Comparison of ENCODE assay signal across 10 mouse cellular contexts in the genomic region with DNA sequence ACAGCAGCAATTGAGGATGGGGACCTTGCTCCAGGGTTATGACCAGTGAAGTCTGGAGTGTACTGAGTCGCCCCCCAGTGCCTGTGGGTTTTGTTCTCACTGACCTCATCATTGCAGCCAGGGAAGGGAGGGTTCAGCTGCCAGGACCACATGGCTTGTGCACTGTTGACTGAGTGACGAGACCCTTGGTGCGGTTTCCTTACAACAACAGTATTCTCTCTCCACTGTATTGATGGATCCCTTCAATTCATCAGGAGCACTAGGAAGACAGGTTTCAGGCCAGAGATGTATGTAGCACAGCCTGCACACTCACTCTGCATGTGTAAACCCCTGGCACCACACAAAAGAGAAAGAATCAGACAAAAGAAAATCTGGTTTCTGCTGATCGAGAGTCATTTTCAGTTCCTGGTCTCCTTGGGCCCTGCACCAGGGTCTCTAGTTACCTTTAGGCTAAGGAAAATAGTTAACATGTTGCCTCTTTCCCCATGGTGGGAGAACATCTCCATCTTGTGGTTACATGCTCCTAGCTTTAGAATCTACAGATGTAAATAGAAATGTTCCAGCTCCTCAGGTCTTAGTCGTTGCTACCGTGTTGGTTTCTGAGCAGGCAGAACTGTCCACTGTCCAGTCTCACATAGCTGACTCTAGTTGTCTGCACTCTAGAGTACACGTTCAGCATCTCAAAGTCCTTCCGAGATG.
DNase-seq lines count a peak whose midpoint lies in the region; ATAC-seq and TF ChIP-seq lines count a peak whose summit lies in the region.
"Had no signal": no experiment of that assay in that cellular context is flagged by ENCODE, and none has a peak within 500 bp of the region (broad histone marks: within the 10 kb centered on the region; RNA-seq: fewer than 3 reads in every experiment).

No protein-coding gene starts in this region.

- no peak overlapping the region for H3K4me3 ChIP-seq in kidney, embryonic 15.5 days (replicated peaks)
- H3K4me3 ChIP-seq in midbrain, postnatal 0 days (ENCODE audit: low read depth, low read length), result no peak overlapping the region
- no peak overlapping the region for H3K4me3 ChIP-seq in midbrain, embryonic 13.5 days (replicated peaks)

- no peaks in the 10 kb centered on the region for H3K27me3 ChIP-seq in kidney, embryonic 15.5 days
- H3K27me3 ChIP-seq in midbrain, postnatal 0 days (ENCODE audit: insufficient read depth, low read length), result no peaks in the 10 kb centered on the region
- no peaks in the 10 kb centered on the region for H3K27me3 ChIP-seq in midbrain, embryonic 13.5 days

- H3K4me2 ChIP-seq in kidney, embryonic 15.5 days, result no peak overlapping the region
- no peak overlapping the region for H3K4me2 ChIP-seq in midbrain, postnatal 0 days (ENCODE audit: low read depth, low read length, poor library complexity, severe bottlenecking)
- H3K4me2 ChIP-seq in midbrain, embryonic 13.5 days (replicated peaks), result no peak overlapping the region

- 0 out of 2 replicates have a peak overlapping the region, but pooled peaks have one; percentile 29 for H3K27ac ChIP-seq in kidney, embryonic 15.5 days
- no peak overlapping the region for H3K27ac ChIP-seq in midbrain, postnatal 0 days (ENCODE audit: low read depth, low read length)
- H3K27ac ChIP-seq in midbrain, embryonic 13.5 days, result no peak overlapping the region

- ATAC-seq in frontal cortex, adult (ENCODE audit: low TSS enrichment), result 0 out of 2 replicates have a peak, but pooled peaks have one; percentile 20
- peak; percentile 30; the same call in 1 of the 2 replicates for ATAC-seq in kidney, embryonic 15.5 days (replicated peaks; ENCODE audit: low FRiP score)
- no peak for ATAC-seq in midbrain, postnatal 0 days (ENCODE audit: low FRiP score)
- ATAC-seq in midbrain, embryonic 13.5 days, result no peak

- no peaks in the 10 kb centered on the region for H3K36me3 ChIP-seq in kidney, embryonic 15.5 days
- H3K36me3 ChIP-seq in midbrain, postnatal 0 days (ENCODE audit: insufficient read depth, low read length), result no peaks in the 10 kb centered on the region
- no peaks in the 10 kb centered on the region for H3K36me3 ChIP-seq in midbrain, embryonic 13.5 days

- peaks cover 24% of the 10 kb centered on the region for H3K4me1 ChIP-seq in kidney, embryonic 15.5 days
- H3K4me1 ChIP-seq in midbrain, postnatal 0 days (ENCODE audit: insufficient read depth, low read length), result no peaks in the 10 kb centered on the region
- no peaks in the 10 kb centered on the region for H3K4me1 ChIP-seq in midbrain, embryonic 13.5 days (replicated peaks)

- TF ChIP-seq CTCF in midbrain, postnatal 0 days (IDR thresholded peaks at IDR 0.05), result peak; percentile 59

- 63% methylated on average over 8 of the region's 8 CpGs for WGBS in kidney, embryonic 15.5 days
- WGBS in midbrain, postnatal 0 days, result 70% methylated on average over 8 of the region's 8 CpGs
- WGBS in midbrain, embryonic 13.5 days, result 76% methylated on average over 8 of the region's 8 CpGs

- no peaks in the 10 kb centered on the region for H3K9me3 ChIP-seq in kidney, embryonic 15.5 days (replicated peaks)
- no peaks in the 10 kb centered on the region for H3K9me3 ChIP-seq in midbrain, postnatal 0 days (ENCODE audit: low read length)
- no peaks in the 10 kb centered on the region for H3K9me3 ChIP-seq in midbrain, embryonic 13.5 days

- no peak for DNase-seq in frontal cortex, postnatal 25 days (ENCODE audit: low spot score in 2 of 2)
- DNase-seq in kidney, postnatal 25 days, result no peak
- peak; percentile 24 for DNase-seq in midbrain, postnatal 0 days (ENCODE audit: low spot score)
- DNase-seq in frontal cortex, postnatal 14 days (ENCODE audit: low spot score in 2 of 2), result no peak
- no peak for DNase-seq in neural tube, embryonic 10.5 days (ENCODE audit: extremely low spot score, low spot score)
- DNase-seq: cerebellum, adult 18-20 months; kidney, postnatal 10 days had no signal

- no peak overlapping the region for H3K9ac ChIP-seq in kidney, embryonic 15.5 days
- H3K9ac ChIP-seq in midbrain, postnatal 0 days (replicated peaks; ENCODE audit: low read length, poor library complexity, severe bottlenecking), result no peak overlapping the region
- H3K9ac ChIP-seq in midbrain, embryonic 13.5 days (replicated peaks), result no peak overlapping the region

Comparison
In these comparisons a context has a peak if more than half of its experiments do, and no peak if none do; other contexts are left out.
1. ATAC-seq: peak in frontal cortex, adult (single experiment) and kidney, embryonic 15.5 days (single experiment); none in midbrain, postnatal 0 days (single experiment) and midbrain, embryonic 13.5 days (single experiment).